Mouse (Mus musculus): ENCODE data around the gene Rabggta. TPM values are rescaled to one million over a fixed set of nuclear protein-coding genes. Genes with fewer than 3 reads are reported as not detected.
"Not testable (repeated sequence)": the region's sequence is repeated elsewhere in the genome, so short reads cannot be mapped to it uniquely, and the experiment has no call there.

The Rabggta gene
- polyA plus RNA-seq, 1 experiment: 11.5 TPM

GRCm38 (mm10) chr14:55760156-55760555, 38.1 kb upstream of the Rabggta start:
- H3K4me3 ChIP-seq (ENCODE audit: insufficient read depth, low read length); H3K4me1 ChIP-seq (ENCODE audit: control insufficient read depth, insufficient read depth, low read length); H3K27ac ChIP-seq (ENCODE audit: insufficient read depth, low read length): not testable (repeated sequence)
- peak; percentile 45; the same call in 1 of the 2 replicates for TF ChIP-seq CTCF (IDR thresholded peaks at IDR 0.05; ENCODE audit: borderline replicate concordance, insufficient read depth, low read length)

GRCm38 (mm10) chr14:55758363-55758784, 36.3 kb upstream of the Rabggta start, which contains the start of gene Cideb:
Gene Cideb (minus strand): TSS chr14:55758458.
- no peak within 1 kb of the TSS for H3K4me3 ChIP-seq (ENCODE audit: insufficient read depth, low read length)
- no peak within 1 kb of the TSS for H3K27ac ChIP-seq (ENCODE audit: insufficient read depth, low read length)
- no peaks in the 10 kb centered on the region for H3K4me1 ChIP-seq (ENCODE audit: control insufficient read depth, insufficient read depth, low read length)
- TF ChIP-seq POLR2A (IDR thresholded peaks at IDR 0.05; ENCODE audit: low read depth, low read length) (no peak), CTCF (IDR thresholded peaks at IDR 0.05; ENCODE audit: borderline replicate concordance, insufficient read depth, low read length) (peak; percentile 19; the same call in 1 of the 2 replicates)

GRCm38 (mm10) chr14:55757566-55757965, 35.5 kb upstream of the Rabggta start:
- Histone ChIP-seq H3K27ac (ENCODE audit: insufficient read depth, low read length) (no peak overlapping the region), H3K4me3 (ENCODE audit: insufficient read depth, low read length) (no peak overlapping the region), H3K4me1 (ENCODE audit: control insufficient read depth, insufficient read depth, low read length) (no peaks in the 10 kb centered on the region)
- TF ChIP-seq CTCF (IDR thresholded peaks at IDR 0.05; ENCODE audit: borderline replicate concordance, insufficient read depth, low read length) (no peak), POLR2A (IDR thresholded peaks at IDR 0.05; ENCODE audit: low read depth, low read length) (no peak)

- H3K27ac ChIP-seq (ENCODE audit: insufficient read depth, low read length): no peak overlapping the region
- peak overlapping the region; percentile 76 for H3K4me3 ChIP-seq (ENCODE audit: insufficient read depth, low read length)
- TF ChIP-seq POLR2A (IDR thresholded peaks at IDR 0.05; ENCODE audit: low read depth, low read length) (no peak), CTCF (IDR thresholded peaks at IDR 0.05; ENCODE audit: borderline replicate concordance, insufficient read depth, low read length) (no peak)
- no peaks in the 10 kb centered on the region; the same call in 1 of the 2 replicates for H3K4me1 ChIP-seq (ENCODE audit: control insufficient read depth, insufficient read depth, low read length)
Observed at GRCm38 (mm10) chr14:55747051-55747847, 25.2 kb upstream of the Rabggta start.

GRCm38 (mm10) chr14:55745861-55746237, 23.8 kb upstream of the Rabggta start:
- no peaks in the 10 kb centered on the region; the same call in 1 of the 2 replicates for H3K4me1 ChIP-seq (ENCODE audit: control insufficient read depth, insufficient read depth, low read length)
- no peak for TF ChIP-seq CTCF (IDR thresholded peaks at IDR 0.05; ENCODE audit: borderline replicate concordance, insufficient read depth, low read length)
- no peak for TF ChIP-seq POLR2A (IDR thresholded peaks at IDR 0.05; ENCODE audit: low read depth, low read length)
- peak overlapping the region; percentile 76 for H3K4me3 ChIP-seq (ENCODE audit: insufficient read depth, low read length)
- no peak overlapping the region for H3K27ac ChIP-seq (ENCODE audit: insufficient read depth, low read length)

- no peaks in the 10 kb centered on the region; the same call in 1 of the 2 replicates for H3K4me1 ChIP-seq (ENCODE audit: control insufficient read depth, insufficient read depth, low read length)
- H3K27ac ChIP-seq (ENCODE audit: insufficient read depth, low read length): no peak within 1 kb of the TSS
Observed at GRCm38 (mm10) chr14:55745180-55745860, 23.3 kb upstream of the Rabggta start, which contains the start of the genes Dhrs1 and Nop9. Gene Dhrs1 (minus strand): TSS chr14:55745690. Gene Nop9 (plus strand): TSS chr14:55745693.

GRCm38 (mm10) chr14:55743711-55744110, 21.6 kb upstream of the Rabggta start:
- H3K4me3 ChIP-seq (ENCODE audit: insufficient read depth, low read length): no peak overlapping the region

More at GRCm38 (mm10) chr14:55745180-55745860, 23.3 kb upstream of the Rabggta start, which contains the start of the genes Dhrs1 and Nop9:
- TF ChIP-seq CTCF (IDR thresholded peaks at IDR 0.05; ENCODE audit: borderline replicate concordance, insufficient read depth, low read length) (no peak), POLR2A (IDR thresholded peaks at IDR 0.05; ENCODE audit: low read depth, low read length) (peak; percentile 93)
- H3K4me3 ChIP-seq (ENCODE audit: insufficient read depth, low read length): peak within 1 kb of the TSS; percentile 76

GRCm38 (mm10) chr14:55737086-55737687, 15.1 kb upstream of the Rabggta start:
- no peak overlapping the region for H3K4me3 ChIP-seq (ENCODE audit: insufficient read depth, low read length)
- no peak overlapping the region for H3K27ac ChIP-seq (ENCODE audit: insufficient read depth, low read length)
- no peak for TF ChIP-seq CTCF (IDR thresholded peaks at IDR 0.05; ENCODE audit: borderline replicate concordance, insufficient read depth, low read length)
- TF ChIP-seq POLR2A (IDR thresholded peaks at IDR 0.05; ENCODE audit: low read depth, low read length): no peak
- H3K4me1 ChIP-seq (ENCODE audit: control insufficient read depth, insufficient read depth, low read length): no peaks in the 10 kb centered on the region

More at GRCm38 (mm10) chr14:55743711-55744110, 21.6 kb upstream of the Rabggta start:
- TF ChIP-seq POLR2A (IDR thresholded peaks at IDR 0.05; ENCODE audit: low read depth, low read length) (no peak), CTCF (IDR thresholded peaks at IDR 0.05; ENCODE audit: borderline replicate concordance, insufficient read depth, low read length) (peak; percentile 83; the same call in 1 of the 2 replicates)
- Histone ChIP-seq H3K4me1 (ENCODE audit: control insufficient read depth, insufficient read depth, low read length) (no peaks in the 10 kb centered on the region; the same call in 1 of the 2 replicates), H3K27ac (ENCODE audit: insufficient read depth, low read length) (no peak overlapping the region)

GRCm38 (mm10) chr14:55735758-55736157, 13.7 kb upstream of the Rabggta start:
- H3K4me3 ChIP-seq (ENCODE audit: insufficient read depth, low read length): no peak overlapping the region
- no peaks in the 10 kb centered on the region for H3K4me1 ChIP-seq (ENCODE audit: control insufficient read depth, insufficient read depth, low read length)
- no peak for TF ChIP-seq CTCF (IDR thresholded peaks at IDR 0.05; ENCODE audit: borderline replicate concordance, insufficient read depth, low read length)
- no peak for TF ChIP-seq POLR2A (IDR thresholded peaks at IDR 0.05; ENCODE audit: low read depth, low read length)
- no peak overlapping the region for H3K27ac ChIP-seq (ENCODE audit: insufficient read depth, low read length)
